Mouse (Mus musculus) ES-E14 (cell line): ENCODE measurements around the gene E030018B13Rik. TPM values are rescaled to one million over a fixed set of nuclear protein-coding genes. Genes with fewer than 3 reads are reported as not detected.

Experiments used
- DNase-seq: peaks from one replicate; pipeline ENCODE4 v3.0.0-alpha.2; 2013; ENCODE audit warnings: low read depth, low spot score
- H3K27ac ChIP-seq: 2 replicates; pipeline ENCODE4 v1.5.1; 2012; ENCODE audit warnings: low read depth, mild to moderate bottlenecking, low read length, moderate library complexity, mixed read lengths; ENCODE audit not compliant: poor library complexity, insufficient read depth, severe bottlenecking
- H3K36me3 ChIP-seq: 2 replicates; pipeline ENCODE4 v1.6.1; 2012; ENCODE audit warnings: mild to moderate bottlenecking, low read length, moderate library complexity, mixed read lengths; ENCODE audit not compliant: control insufficient read depth, poor library complexity, insufficient read depth, severe bottlenecking
- H3K4me1 ChIP-seq, 2 experiments: fragments of 150-350 bp in 1 of 2; sonication (generic) in 1 of 2; 2 replicates each; pipeline ENCODE4 v1.6.1; 2012; ENCODE audit warnings: low read length in 2 of 2, mild to moderate bottlenecking in 1 of 2, mixed read lengths in 1 of 2; ENCODE audit not compliant: control insufficient read depth in 2 of 2, insufficient read depth in 2 of 2, poor library complexity in 1 of 2
- H3K4me3 ChIP-seq, 2 experiments: fragments of 150-350 bp in 1 of 2; sonication (generic) in 1 of 2; 2 replicates each; pipeline ENCODE4 v1.5.1; 2012; ENCODE audit warnings: low read length in 2 of 2, low read depth in 1 of 2, mild to moderate bottlenecking in 1 of 2, mixed read lengths in 1 of 2; ENCODE audit not compliant: insufficient read depth in 1 of 2, poor library complexity in 1 of 2, severe bottlenecking in 1 of 2
- H3K9ac ChIP-seq: 2 replicates; pipeline ENCODE4 v1.6.1; 2012; ENCODE audit warnings: low read depth, mild to moderate bottlenecking, low read length, mixed read lengths; ENCODE audit not compliant: poor library complexity, insufficient read depth, severe bottlenecking
- H3K9me3 ChIP-seq: fragments of 150-350 bp; sonication (generic); 2 replicates; pipeline ENCODE4 v1.6.1; 2012; ENCODE audit warnings: low read depth, mild to moderate bottlenecking, low read length; ENCODE audit not compliant: control insufficient read depth, insufficient read depth
- CHD2 ChIP-seq: IDR thresholded peaks from 2 replicates; pipeline ENCODE4 v1.6.1; 2014; ENCODE audit warnings: mild to moderate bottlenecking, low read depth, low read length, inconsistent platforms
- HCFC1 ChIP-seq: IDR thresholded peaks from 2 replicates; pipeline ENCODE4 v1.6.1; 2012; ENCODE audit warnings: low read length, inconsistent platforms, borderline replicate concordance; ENCODE audit not compliant: insufficient read depth
- MAFK ChIP-seq: IDR thresholded peaks from 2 replicates; pipeline ENCODE4 v1.6.1; 2014; ENCODE audit warnings: mild to moderate bottlenecking, low read depth, low read length, inconsistent platforms; ENCODE audit not compliant: insufficient read depth
- ZC3H11A ChIP-seq: IDR thresholded peaks from 2 replicates; pipeline ENCODE4 v1.6.1; 2012; ENCODE audit warnings: low read depth, mild to moderate bottlenecking, inconsistent platforms, low read length, borderline replicate concordance
- ZNF384 ChIP-seq: IDR thresholded peaks from 2 replicates; pipeline ENCODE4 v1.6.1; 2012; ENCODE audit warnings: low read depth, low read length, inconsistent platforms
- in situ Hi-C, 2 experiments: fragments of 600-800 bp; cut with MboI; formaldehyde crosslinking; loops; one replicate each; pipeline ENCODE4 v1.15.1; 2025; ENCODE audit warnings: low sequenced_read_pairs in 2 of 2, inconsistent platforms in 1 of 2; ENCODE audit not compliant: unreplicated experiment in 2 of 2
- total RNA-seq: library from RNA; depleted of rRNA; stranded (reverse); fragments of 300-350 nt; gene quantifications from 2 replicates; pipeline ENCODE4 v1.2.3, GENCODE M21; 2012

E030018B13Rik gene
- total RNA-seq, 1 experiment, result not detected

- in situ Hi-C loops, result no loop called here
- Histone ChIP-seq H3K4me3 (no peak overlapping the region), H3K9me3 (no peaks in the 10 kb centered on the region), H3K36me3 (no peaks in the 10 kb centered on the region), H3K9ac (no peak overlapping the region), H3K27ac (peak overlapping the region; percentile 76), H3K4me1 (peaks cover 23 to 49% of the 10 kb centered on the region in 2 experiments)
- TF ChIP-seq ZC3H11A (no peak), ZNF384 (no peak), CHD2 (no peak), HCFC1 (no peak), MAFK (no peak)
- DNase-seq, result no peak
These were observed 32.5 kb downstream of the E030018B13Rik start for GRCm38 (mm10) chr7:63949176-63949575.

GRCm38 (mm10) chr7:63950931-63951607 is 34.4 kb downstream of the E030018B13Rik start:
- Histone ChIP-seq H3K36me3 (no peaks in the 10 kb centered on the region), H3K4me1 (peaks cover 33 to 59% of the 10 kb centered on the region in 2 experiments), H3K27ac (no peak overlapping the region), H3K9me3 (no peaks in the 10 kb centered on the region), H3K4me3 (no peak overlapping the region), H3K9ac (no peak overlapping the region)
- no peak for TF ChIP-seq ZNF384
- TF ChIP-seq HCFC1, result no peak
- no peak for TF ChIP-seq ZC3H11A
- no peak for TF ChIP-seq CHD2
- TF ChIP-seq MAFK, result no peak
- in situ Hi-C loops, result no loop called here
- DNase-seq, result no peak

GRCm38 (mm10) chr7:63952077-63952898 is 35.6 kb downstream of the E030018B13Rik start:
- H3K9ac ChIP-seq, result no peak overlapping the region
- no peak overlapping the region for H3K27ac ChIP-seq
- H3K4me1 ChIP-seq, result peaks cover 36 to 63% of the 10 kb centered on the region in 2 experiments
- H3K9me3 ChIP-seq, result no peaks in the 10 kb centered on the region
- no peak for TF ChIP-seq ZC3H11A
- TF ChIP-seq CHD2, result no peak
- TF ChIP-seq ZNF384, result no peak
- no peak for TF ChIP-seq HCFC1
- TF ChIP-seq MAFK, result no peak
- no peak for DNase-seq
- no peaks in the 10 kb centered on the region for H3K36me3 ChIP-seq
- in situ Hi-C loops, result no loop called here
- H3K4me3 ChIP-seq, result no peak overlapping the region

GRCm38 (mm10) chr7:63955440-63955839 is 38.8 kb downstream of the E030018B13Rik start:
- Histone ChIP-seq H3K4me3 (no peak overlapping the region), H3K9me3 (no peaks in the 10 kb centered on the region), H3K9ac (peak overlapping the region; percentile 10; the same call in 1 of the 2 replicates), H3K27ac (peak overlapping the region; percentile 99; the same call in 1 of the 2 replicates), H3K4me1 (peaks cover 30 to 61% of the 10 kb centered on the region in 2 experiments), H3K36me3 (no peaks in the 10 kb centered on the region)
- TF ChIP-seq ZNF384, result 0 out of 2 replicates have a peak, but pooled peaks have one; percentile 32
- TF ChIP-seq MAFK, result no peak
- no peak for DNase-seq
- in situ Hi-C loops, result no loop called here
